Mouse (Mus musculus) megakaryocyte progenitor cell, adult 5-6 weeks (primary cell): ENCODE measurements at regions not wholly inside any gene's neighbourhood (a gene's known extent, or its start where the extent isn't known, plus 50 kb on each side); places are given as distances from the start of the nearest gene placed in this dataset.

Source experiments
- ATAC-seq: replicated peaks from 2 replicates; pipeline ENCODE4 v1.8.0; 2016; ENCODE audit warnings: mild to moderate bottlenecking, moderate TSS enrichment, inconsistent platforms; ENCODE audit not compliant: poor library complexity

DNA sequence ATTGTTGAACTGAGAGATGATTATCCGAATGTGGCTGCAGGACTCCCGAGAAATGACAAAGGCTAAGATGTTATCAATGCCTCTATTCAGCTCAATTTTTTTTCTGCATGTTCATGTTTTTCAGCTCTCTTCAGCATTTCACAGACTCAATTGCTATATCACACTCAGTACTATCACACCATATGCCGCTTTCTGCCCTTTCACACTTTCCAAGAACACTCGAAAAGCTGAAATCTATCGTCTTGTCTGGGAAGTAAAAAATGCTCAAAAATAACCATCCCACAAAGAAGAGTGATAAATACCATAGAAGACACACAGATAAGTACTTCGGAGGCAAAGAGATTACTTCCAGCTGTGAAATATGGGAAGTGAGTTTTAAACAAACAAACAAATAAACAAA is 6398.9 kb upstream of the Gm7489 start:
- no peak for ATAC-seq

DNA sequence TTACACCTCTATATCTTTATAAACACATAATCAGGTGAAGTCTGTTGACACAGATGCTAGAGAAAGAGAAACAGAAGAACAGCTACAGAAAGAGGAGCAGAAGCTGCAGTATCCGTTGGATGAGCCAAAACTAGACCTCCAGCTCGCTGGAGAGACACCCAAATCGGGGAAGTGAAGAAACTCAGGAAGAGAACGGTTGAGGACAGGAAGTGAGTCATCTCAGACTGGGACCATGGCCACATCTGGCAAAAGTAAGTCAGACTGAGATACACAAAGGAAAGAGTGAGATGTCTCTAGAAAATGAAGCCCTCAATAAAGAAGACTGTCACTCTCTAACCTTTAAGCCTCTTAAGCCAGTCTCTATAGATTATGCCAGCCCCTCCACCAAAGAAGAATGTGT is 6362.8 kb upstream of the Gm7489 start:
- ATAC-seq: peak; percentile 81
